Mouse (Mus musculus): ENCODE data around the gene Plekha4.

DNA sequence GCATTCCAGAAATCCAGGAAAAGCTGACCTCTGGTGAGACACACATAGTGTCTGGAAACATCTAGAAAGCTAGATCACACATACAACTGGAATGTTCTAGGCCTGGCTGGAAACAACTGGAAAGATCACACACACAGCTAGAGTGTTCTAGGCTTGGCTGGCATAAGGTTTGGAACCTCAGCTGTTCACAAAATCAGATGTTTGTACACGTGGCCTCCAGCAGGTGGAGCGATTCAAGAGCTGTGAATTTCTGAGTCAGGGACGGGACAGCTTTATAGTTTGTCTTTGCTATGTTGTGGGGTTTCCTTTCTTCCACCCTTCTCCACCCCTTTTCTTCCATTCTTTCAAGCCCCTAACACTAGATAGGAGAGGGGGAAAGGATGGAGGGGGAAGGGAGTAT lies 49.1 kb upstream of the Plekha4 start:
- TF ChIP-seq CTCF (conservative IDR thresholded peaks at IDR 0.05; ENCODE audit: low read length) = peak; percentile 53
- no peak for TF ChIP-seq NANOG (IDR thresholded peaks at IDR 0.05; ENCODE audit: borderline replicate concordance, low read length)

All from E14TG2a.4 (cell line).